Mouse (Mus musculus) heart, embryonic 11.5 days (tissue): ENCODE measurements around the gene Wwc2. TPM values are rescaled to one million over a fixed set of nuclear protein-coding genes. Genes with fewer than 3 reads are reported as not detected.

Source experiments
- ATAC-seq: fragments of 200-750 bp; cut with Nextera tagmentation; replicated peaks from 2 replicates; pipeline ENCODE4 v1.8.0; 2017; ENCODE audit warnings: moderate library complexity; ENCODE audit not compliant: insufficient number of reproducible peaks, low FRiP score, low TSS enrichment
- H3K27ac ChIP-seq: fragments of 300-500 bp; sonication (generic); 2 replicates; pipeline ENCODE4 v1.5.1; 2014; ENCODE audit warnings: mild to moderate bottlenecking, low read depth, low read length
- H3K27me3 ChIP-seq: fragments of 300-500 bp; sonication (generic); 2 replicates; pipeline ENCODE4 v1.6.1; 2014; ENCODE audit warnings: mild to moderate bottlenecking, low read length, mixed read lengths; ENCODE audit not compliant: control insufficient read depth, insufficient read depth
- H3K36me3 ChIP-seq: fragments of 300-500 bp; sonication (generic); 2 replicates; pipeline ENCODE4 v1.6.1; 2014; ENCODE audit warnings: mild to moderate bottlenecking, low read length, moderate library complexity, mixed read lengths; ENCODE audit not compliant: control insufficient read depth, insufficient read depth
- H3K4me1 ChIP-seq: fragments of 300-500 bp; sonication (generic); 2 replicates; pipeline ENCODE4 v1.6.1; 2014; ENCODE audit warnings: low read length; ENCODE audit not compliant: control insufficient read depth, insufficient read depth
- H3K4me2 ChIP-seq: fragments of 300-500 bp; sonication (generic); 2 replicates; pipeline ENCODE4 v1.6.1; 2014; ENCODE audit warnings: mild to moderate bottlenecking, moderate library complexity
- H3K4me3 ChIP-seq: fragments of 300-500 bp; sonication (generic); 2 replicates; pipeline ENCODE4 v1.5.1; 2014; ENCODE audit warnings: low read depth, low read length
- H3K9ac ChIP-seq: fragments of 300-500 bp; sonication (generic); 2 replicates; pipeline ENCODE4 v1.6.1; 2014; ENCODE audit warnings: mild to moderate bottlenecking, low read depth, low read length, moderate library complexity
- H3K9me3 ChIP-seq: fragments of 300-500 bp; sonication (generic); replicated peaks from 2 replicates; pipeline ENCODE4 v1.6.1; 2016; ENCODE audit warnings: low read length; ENCODE audit not compliant: control insufficient read depth
- WGBS: fragments of 180-500 bp; shearing (Covaris S2); extraction: QIAGEN DNeasy Blood & Tissue Kit; methylation state at CpG from one replicate; pipeline ENCODE4 v1.1.7; 2014; ENCODE audit not compliant: insufficient replicate concordance; 5-methylcytosine and 5-hydroxymethylcytosine counted together
- polyA plus RNA-seq: library from polyadenylated mRNA; unstranded; fragments of >200 nt; fragmentation: Nextera tagmentation; extraction: Ambion mirVana; gene quantifications from 2 replicates; pipeline ENCODE4 v1.2.1, GENCODE M21; 2014

The Wwc2 gene
- polyA plus RNA-seq, 1 experiment from 2014 or later = 14.8 TPM

- Histone ChIP-seq H3K27ac (no peak overlapping the region), H3K4me1 (peaks cover 5% of the 10 kb centered on the region; the same call in 1 of the 2 replicates), H3K4me3 (no peak overlapping the region), H3K4me2 (no peak overlapping the region), H3K9me3 (no peaks in the 10 kb centered on the region; the same call in 1 of the 2 replicates), H3K9ac (no peak overlapping the region), H3K27me3 (no peaks in the 10 kb centered on the region), H3K36me3 (peaks cover 2% of the 10 kb centered on the region; the same call in 1 of the 2 replicates)
- no peak for ATAC-seq
- 84% methylated on average over 7 of the region's 7 CpGs for WGBS
Observed at GRCm38 (mm10) chr8:47914946-47915345, 75.8 kb downstream of the Wwc2 start.

GRCm38 (mm10) chr8:47914161-47914560 is 76.6 kb downstream of the Wwc2 start:
- Histone ChIP-seq H3K9ac (no peak overlapping the region), H3K4me1 (peaks cover 5% of the 10 kb centered on the region; the same call in 1 of the 2 replicates), H3K4me2 (no peak overlapping the region), H3K27ac (no peak overlapping the region), H3K36me3 (no peaks in the 10 kb centered on the region), H3K9me3 (peaks cover 6% of the 10 kb centered on the region), H3K27me3 (no peaks in the 10 kb centered on the region), H3K4me3 (no peak overlapping the region)
- no peak for ATAC-seq
- 88% methylated on average over 8 of the region's 8 CpGs for WGBS

- 90% methylated on average over 9 of the region's 9 CpGs for WGBS
- H3K4me1 ChIP-seq = peaks cover 5% of the 10 kb centered on the region; the same call in 1 of the 2 replicates
- no peak overlapping the region for H3K4me3 ChIP-seq
- ATAC-seq = no peak
- peaks cover 6% of the 10 kb centered on the region for H3K9me3 ChIP-seq
- H3K36me3 ChIP-seq = no peaks in the 10 kb centered on the region
- H3K9ac ChIP-seq = no peak overlapping the region
- no peak overlapping the region for H3K4me2 ChIP-seq
- H3K27me3 ChIP-seq = no peaks in the 10 kb centered on the region
- H3K27ac ChIP-seq = no peak overlapping the region
Observed at GRCm38 (mm10) chr8:47913621-47914020, 77.1 kb downstream of the Wwc2 start.

- no peak overlapping the region for H3K4me3 ChIP-seq
- ATAC-seq = no peak
- H3K27ac ChIP-seq = no peak overlapping the region
- H3K4me1 ChIP-seq = peaks cover 7% of the 10 kb centered on the region
- H3K36me3 ChIP-seq = no peaks in the 10 kb centered on the region
- peaks cover 6% of the 10 kb centered on the region for H3K9me3 ChIP-seq
- no peak overlapping the region for H3K9ac ChIP-seq
- H3K27me3 ChIP-seq = no peaks in the 10 kb centered on the region
- 93% methylated on average over 11 of the region's 11 CpGs for WGBS
- H3K4me2 ChIP-seq = no peak overlapping the region
Observed at GRCm38 (mm10) chr8:47909681-47910080, 81.0 kb downstream of the Wwc2 start.

- H3K27ac ChIP-seq = peak overlapping the region; percentile 46; the same call in 1 of the 2 replicates
- 50% methylated on average over 9 of the region's 9 CpGs for WGBS
- no peak for ATAC-seq
- H3K9me3 ChIP-seq = peaks cover 6% of the 10 kb centered on the region
- H3K27me3 ChIP-seq = no peaks in the 10 kb centered on the region
- H3K36me3 ChIP-seq = no peaks in the 10 kb centered on the region
- H3K4me1 ChIP-seq = peaks cover 7% of the 10 kb centered on the region
- H3K4me3 ChIP-seq = no peak overlapping the region
- H3K4me2 ChIP-seq = no peak overlapping the region
- no peak overlapping the region for H3K9ac ChIP-seq
Observed at GRCm38 (mm10) chr8:47907056-47907455, 83.7 kb downstream of the Wwc2 start.

- peaks cover 7% of the 10 kb centered on the region for H3K4me1 ChIP-seq
- peaks cover 6% of the 10 kb centered on the region for H3K9me3 ChIP-seq
- H3K27me3 ChIP-seq = no peaks in the 10 kb centered on the region
- 64% methylated on average over 9 of the region's 9 CpGs for WGBS
- H3K36me3 ChIP-seq = no peaks in the 10 kb centered on the region
- H3K9ac ChIP-seq = no peak overlapping the region
- no peak overlapping the region for H3K27ac ChIP-seq
- no peak overlapping the region for H3K4me3 ChIP-seq
- no peak for ATAC-seq
- H3K4me2 ChIP-seq = no peak overlapping the region
Observed at GRCm38 (mm10) chr8:47906142-47906541, 84.6 kb downstream of the Wwc2 start.

GRCm38 (mm10) chr8:47905256-47905655 is 85.5 kb downstream of the Wwc2 start:
- H3K9ac ChIP-seq = no peak overlapping the region
- peaks cover 7% of the 10 kb centered on the region for H3K4me1 ChIP-seq
- 84% methylated on average over 7 of the region's 7 CpGs for WGBS
- H3K4me3 ChIP-seq = no peak overlapping the region
- no peaks in the 10 kb centered on the region for H3K27me3 ChIP-seq
- H3K9me3 ChIP-seq = peaks cover 6% of the 10 kb centered on the region
- ATAC-seq = no peak
- peaks cover 2% of the 10 kb centered on the region; the same call in 1 of the 2 replicates for H3K36me3 ChIP-seq
- no peak overlapping the region for H3K4me2 ChIP-seq
- H3K27ac ChIP-seq = no peak overlapping the region

- no peak for ATAC-seq
- peaks cover 4% of the 10 kb centered on the region; the same call in 1 of the 2 replicates for H3K36me3 ChIP-seq
- 65% methylated on average over 7 of the region's 7 CpGs for WGBS
- H3K9me3 ChIP-seq = no peaks in the 10 kb centered on the region
- no peak overlapping the region for H3K4me2 ChIP-seq
- peaks cover 7% of the 10 kb centered on the region for H3K4me1 ChIP-seq
- no peak overlapping the region for H3K9ac ChIP-seq
- H3K27me3 ChIP-seq = no peaks in the 10 kb centered on the region
- H3K4me3 ChIP-seq = no peak overlapping the region
- H3K27ac ChIP-seq = no peak overlapping the region
Observed at GRCm38 (mm10) chr8:47904004-47904403, 86.7 kb downstream of the Wwc2 start.

GRCm38 (mm10) chr8:47902704-47903103 is 88.0 kb downstream of the Wwc2 start:
- no peak for ATAC-seq
- WGBS = 86% methylated on average over 3 of the region's 3 CpGs
- Histone ChIP-seq H3K36me3 (peaks cover 4% of the 10 kb centered on the region; the same call in 1 of the 2 replicates), H3K27ac (no peak overlapping the region), H3K4me3 (no peak overlapping the region), H3K4me2 (no peak overlapping the region), H3K27me3 (no peaks in the 10 kb centered on the region), H3K4me1 (peaks cover 7% of the 10 kb centered on the region), H3K9me3 (no peaks in the 10 kb centered on the region), H3K9ac (no peak overlapping the region)
